Mouse (Mus musculus): ENCODE results near the gene B4galt3.

The B4galt3 gene

GRCm38 (mm10) chr1:171269848-171270572 lies at the start of gene B4galt3:
Gene B4galt3, plus strand, starts transcription at chr1:171270328.
- in situ Hi-C loops (cut with MboI, MseI): no loop called here

- in situ Hi-C loops (cut with MboI, MseI): loop anchor here (5.0 kb wide), 1 partner anchor 104 kb away; no protein-coding TSS in a partner anchor
Measured at GRCm38 (mm10) chr1:171220871-171221270, 49.3 kb upstream of the B4galt3 start.

- in situ Hi-C loops (cut with MboI, MseI): loop anchor here (5.0 kb wide), 1 partner anchor 104 kb away; no protein-coding TSS in a partner anchor
Measured at GRCm38 (mm10) chr1:171221281-171222193, 48.6 kb upstream of the B4galt3 start.

GRCm38 (mm10) chr1:171222238-171223155 lies 47.6 kb upstream of the B4galt3 start, which contains the start of gene Tomm40l:
Gene Tomm40l, minus strand, starts transcription at chr1:171222514.
- in situ Hi-C loops (cut with MboI, MseI): loop anchor here (5.0 kb wide), 1 partner anchor 105 kb away; no protein-coding TSS in a partner anchor

- in situ Hi-C loops (cut with MboI, MseI): loop anchor here (5.0 kb wide), 1 partner anchor 106 kb away; no protein-coding TSS in a partner anchor
Measured at GRCm38 (mm10) chr1:171223168-171223567, 47.0 kb upstream of the B4galt3 start.

- in situ Hi-C loops (cut with MboI, MseI): loop anchor here (5.0 kb wide), 1 partner anchor 106 kb away; no protein-coding TSS in a partner anchor
Measured at GRCm38 (mm10) chr1:171223796-171224195, 46.3 kb upstream of the B4galt3 start.

GRCm38 (mm10) chr1:171224857-171225256 lies 45.3 kb upstream of the B4galt3 start, which contains the start of gene Apoa2:
Gene Apoa2, plus strand, starts transcription at chr1:171225054.
- in situ Hi-C loops (cut with MboI, MseI): loop anchor here (5.0 kb wide), 1 partner anchor 108 kb away; no protein-coding TSS in a partner anchor

- in situ Hi-C loops (cut with MboI, MseI): no loop called here
Measured at GRCm38 (mm10) chr1:171226780-171227179, 43.3 kb upstream of the B4galt3 start.

GRCm38 (mm10) chr1:171227879-171228278 lies 42.2 kb upstream of the B4galt3 start:
- in situ Hi-C loops (cut with MboI, MseI): no loop called here

- in situ Hi-C loops (cut with MboI, MseI): no loop called here
Measured at GRCm38 (mm10) chr1:171229750-171230149, 40.4 kb upstream of the B4galt3 start.

- in situ Hi-C loops (cut with MboI, MseI): no loop called here
Measured at GRCm38 (mm10) chr1:171230215-171230614, 39.9 kb upstream of the B4galt3 start.

GRCm38 (mm10) chr1:171231844-171232243 lies 38.3 kb upstream of the B4galt3 start:
- in situ Hi-C loops (cut with MboI, MseI): no loop called here

- in situ Hi-C loops (cut with MboI, MseI): no loop called here
Measured at GRCm38 (mm10) chr1:171232348-171232747, 37.8 kb upstream of the B4galt3 start.

- in situ Hi-C loops (cut with MboI, MseI): no loop called here
Measured at GRCm38 (mm10) chr1:171232800-171233730, 37.1 kb upstream of the B4galt3 start.

- in situ Hi-C loops (cut with MboI, MseI): no loop called here
Measured at GRCm38 (mm10) chr1:171234126-171234525, 36.0 kb upstream of the B4galt3 start, which contains the start of gene Fcer1g. Gene Fcer1g, minus strand, starts transcription at chr1:171234365.

GRCm38 (mm10) chr1:171234538-171234937 lies 35.6 kb upstream of the B4galt3 start:
- in situ Hi-C loops (cut with MboI, MseI): no loop called here

GRCm38 (mm10) chr1:171235791-171236190 lies 34.3 kb upstream of the B4galt3 start:
- in situ Hi-C loops (cut with MboI, MseI): no loop called here

- in situ Hi-C loops (cut with MboI, MseI): no loop called here
Measured at GRCm38 (mm10) chr1:171237438-171237837, 32.7 kb upstream of the B4galt3 start.

GRCm38 (mm10) chr1:171238463-171238862 lies 31.7 kb upstream of the B4galt3 start:
- in situ Hi-C loops (cut with MboI, MseI): no loop called here
